Mouse (Mus musculus): ENCODE measurements around the gene Cnksr3. TPM values are rescaled to one million over a fixed set of nuclear protein-coding genes. Genes with fewer than 3 reads are reported as not detected.

Gene Cnksr3
- polyA plus RNA-seq, 1 experiment from 2014 or later, result 8.4 TPM

DNA sequence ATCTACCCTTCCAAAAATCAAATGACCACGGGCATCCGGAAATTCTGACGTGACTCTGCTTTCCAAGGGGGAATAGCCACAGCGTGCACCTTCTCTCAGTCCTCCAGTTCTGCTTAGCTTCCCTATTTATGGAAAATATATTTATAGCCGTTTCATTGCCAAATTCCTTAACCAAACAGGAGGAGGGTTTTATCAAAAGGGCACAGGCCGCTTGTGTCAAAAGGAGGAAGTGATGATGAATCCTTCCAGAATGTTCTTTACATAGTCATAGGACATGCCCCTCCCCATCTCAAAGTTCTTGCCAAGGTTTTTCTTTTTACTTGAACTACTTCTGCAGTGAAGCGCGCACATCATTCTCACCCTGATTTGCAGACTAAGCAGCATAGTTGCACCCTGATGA, 69.8 kb downstream of the Cnksr3 start:
- ATAC-seq (replicated peaks; ENCODE audit: extremely low read depth, insufficient read depth, low FRiP score), result peak; percentile 59; the same call in 1 of the 2 replicates
- Histone ChIP-seq H3K4me3 (ENCODE audit: low read length) (no peak overlapping the region), H3K27ac (ENCODE audit: low read length) (peak overlapping the region; percentile 77), H3K4me1 (ENCODE audit: control insufficient read depth, insufficient read depth, low read length) (peaks cover 30% of the 10 kb centered on the region), H3K9me3 (replicated peaks; ENCODE audit: control insufficient read depth, low read length) (no peaks in the 10 kb centered on the region), H3K36me3 (ENCODE audit: control insufficient read depth, insufficient read depth) (peaks cover 7% of the 10 kb centered on the region), H3K4me2 (ENCODE audit: low read depth, low read length) (no peak overlapping the region), H3K9ac (ENCODE audit: low read length) (no peak overlapping the region), H3K27me3 (ENCODE audit: control insufficient read depth, insufficient read depth, low read length) (no peaks in the 10 kb centered on the region)
- WGBS, result 33% methylated on average over 8 of the region's 8 CpGs

DNA sequence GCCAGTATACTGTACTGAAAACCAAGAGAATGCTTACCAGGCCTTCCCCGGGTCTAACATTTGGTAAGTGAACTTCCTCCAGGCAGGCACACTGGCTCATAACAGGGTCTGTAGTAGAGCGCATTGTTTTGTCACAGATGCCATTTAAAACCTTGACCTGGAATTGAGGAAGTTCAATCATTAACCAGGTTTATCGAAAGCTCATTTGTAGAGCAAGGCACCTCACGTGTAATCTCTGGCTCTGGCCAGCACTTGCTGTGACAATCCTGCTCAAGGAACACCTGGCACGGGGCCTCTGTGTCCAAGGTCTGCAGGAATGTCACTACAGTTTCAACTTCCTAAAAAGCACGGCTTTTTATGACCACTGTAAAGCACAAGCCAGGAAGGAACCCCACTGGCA, 71.8 kb downstream of the Cnksr3 start:
- H3K4me1 ChIP-seq (ENCODE audit: control insufficient read depth, insufficient read depth, low read length), result peaks cover 30% of the 10 kb centered on the region
- peaks cover 7% of the 10 kb centered on the region for H3K36me3 ChIP-seq (ENCODE audit: control insufficient read depth, insufficient read depth)
- WGBS, result 64% methylated on average over 6 of the region's 6 CpGs
- H3K9me3 ChIP-seq (replicated peaks; ENCODE audit: control insufficient read depth, low read length), result no peaks in the 10 kb centered on the region
- no peak for ATAC-seq (replicated peaks; ENCODE audit: extremely low read depth, insufficient read depth, low FRiP score)
- no peak overlapping the region for H3K4me3 ChIP-seq (ENCODE audit: low read length)
- H3K27me3 ChIP-seq (ENCODE audit: control insufficient read depth, insufficient read depth, low read length), result no peaks in the 10 kb centered on the region
- H3K4me2 ChIP-seq (ENCODE audit: low read depth, low read length), result no peak overlapping the region
- peak overlapping the region; percentile 35; the same call in 1 of the 2 replicates for H3K27ac ChIP-seq (ENCODE audit: low read length)
- no peak overlapping the region for H3K9ac ChIP-seq (ENCODE audit: low read length)

DNA sequence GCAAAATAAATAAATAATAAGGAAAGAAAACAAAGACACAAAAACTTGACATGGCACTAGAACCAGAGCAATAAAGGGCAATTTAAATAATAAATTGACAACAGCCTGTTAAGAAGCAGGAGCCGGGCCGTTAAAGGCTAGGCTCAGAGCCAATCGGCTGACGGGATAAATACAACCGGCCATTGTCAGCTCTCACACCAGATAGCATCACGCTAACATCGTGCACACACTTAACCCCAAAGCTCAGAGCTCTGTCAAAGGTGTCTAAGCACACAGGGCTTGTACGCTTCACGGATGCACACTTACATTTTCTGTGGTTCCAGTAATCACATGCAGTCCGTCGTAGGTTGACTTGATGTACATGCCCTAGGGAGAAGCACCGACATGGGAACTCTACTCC, 74.0 kb downstream of the Cnksr3 start:
- H3K4me3 ChIP-seq (ENCODE audit: low read length), result no peak overlapping the region
- H3K4me1 ChIP-seq (ENCODE audit: control insufficient read depth, insufficient read depth, low read length), result peaks cover 14% of the 10 kb centered on the region
- H3K36me3 ChIP-seq (ENCODE audit: control insufficient read depth, insufficient read depth), result peaks cover 15% of the 10 kb centered on the region
- no peaks in the 10 kb centered on the region for H3K27me3 ChIP-seq (ENCODE audit: control insufficient read depth, insufficient read depth, low read length)
- no peaks in the 10 kb centered on the region for H3K9me3 ChIP-seq (replicated peaks; ENCODE audit: control insufficient read depth, low read length)
- ATAC-seq (replicated peaks; ENCODE audit: extremely low read depth, insufficient read depth, low FRiP score), result no peak
- 65% methylated on average over 12 of the region's 12 CpGs for WGBS
- H3K9ac ChIP-seq (ENCODE audit: low read length), result no peak overlapping the region
- no peak overlapping the region for H3K4me2 ChIP-seq (ENCODE audit: low read depth, low read length)
- H3K27ac ChIP-seq (ENCODE audit: low read length), result no peak overlapping the region

DNA sequence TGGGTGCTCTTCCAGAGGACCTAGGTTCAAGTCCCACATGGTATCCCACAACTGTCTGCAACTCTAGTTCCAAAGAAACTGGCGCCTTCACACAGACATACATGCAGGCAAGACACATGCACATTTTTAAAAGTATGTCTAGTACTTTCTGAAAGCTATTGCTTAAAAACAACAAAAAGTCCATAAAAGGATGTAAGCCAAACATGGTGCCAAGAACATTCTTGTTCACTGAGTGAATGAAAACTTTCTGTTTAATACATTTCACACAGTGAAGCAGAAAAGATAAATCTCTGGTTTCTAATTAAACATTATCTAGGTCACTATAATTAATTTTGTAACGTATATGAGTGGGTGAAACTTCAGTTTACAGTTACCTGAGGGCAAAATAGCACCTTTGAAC, 76.3 kb downstream of the Cnksr3 start:
- Histone ChIP-seq H3K4me3 (ENCODE audit: low read length) (no peak overlapping the region), H3K27ac (ENCODE audit: low read length) (peak overlapping the region; percentile 26; the same call in 1 of the 2 replicates), H3K36me3 (ENCODE audit: control insufficient read depth, insufficient read depth) (peaks cover 13% of the 10 kb centered on the region), H3K9ac (ENCODE audit: low read length) (no peak overlapping the region), H3K4me2 (ENCODE audit: low read depth, low read length) (no peak overlapping the region), H3K9me3 (replicated peaks; ENCODE audit: control insufficient read depth, low read length) (no peaks in the 10 kb centered on the region), H3K4me1 (ENCODE audit: control insufficient read depth, insufficient read depth, low read length) (peaks cover 5% of the 10 kb centered on the region), H3K27me3 (ENCODE audit: control insufficient read depth, insufficient read depth, low read length) (no peaks in the 10 kb centered on the region)
- 77% methylated on average over 2 of the region's 2 CpGs for WGBS
- no peak for ATAC-seq (replicated peaks; ENCODE audit: extremely low read depth, insufficient read depth, low FRiP score)

DNA sequence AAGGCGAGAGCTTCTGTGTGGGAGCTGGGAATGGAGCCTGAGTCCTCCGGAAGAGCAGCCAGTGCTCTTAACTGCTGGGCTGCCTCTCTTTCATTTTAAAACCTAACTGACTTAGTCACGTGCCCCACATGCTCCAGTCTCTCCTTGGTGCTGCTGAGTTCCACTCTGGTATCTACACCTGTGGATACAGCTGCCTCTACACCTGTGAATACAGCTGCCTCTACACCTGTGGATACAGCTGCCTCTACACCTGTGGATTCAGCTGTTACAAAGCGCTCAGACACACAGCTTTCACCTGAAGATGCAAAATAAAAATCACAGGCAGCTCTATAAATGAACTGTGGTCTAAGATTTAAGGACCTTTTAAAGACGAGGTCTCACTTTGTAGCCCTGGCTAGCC, 79.0 kb downstream of the Cnksr3 start:
- no peak overlapping the region for H3K9ac ChIP-seq (ENCODE audit: low read length)
- peaks cover 1% of the 10 kb centered on the region; the same call in 1 of the 2 replicates for H3K4me1 ChIP-seq (ENCODE audit: control insufficient read depth, insufficient read depth, low read length)
- peaks cover 22% of the 10 kb centered on the region for H3K36me3 ChIP-seq (ENCODE audit: control insufficient read depth, insufficient read depth)
- WGBS, result 86% methylated on average over 5 of the region's 5 CpGs
- H3K9me3 ChIP-seq (replicated peaks; ENCODE audit: control insufficient read depth, low read length), result no peaks in the 10 kb centered on the region
- no peaks in the 10 kb centered on the region for H3K27me3 ChIP-seq (ENCODE audit: control insufficient read depth, insufficient read depth, low read length)
- H3K4me2 ChIP-seq (ENCODE audit: low read depth, low read length), result no peak overlapping the region
- no peak for ATAC-seq (replicated peaks; ENCODE audit: extremely low read depth, insufficient read depth, low FRiP score)
- no peak overlapping the region for H3K27ac ChIP-seq (ENCODE audit: low read length)
- H3K4me3 ChIP-seq (ENCODE audit: low read length), result no peak overlapping the region

DNA sequence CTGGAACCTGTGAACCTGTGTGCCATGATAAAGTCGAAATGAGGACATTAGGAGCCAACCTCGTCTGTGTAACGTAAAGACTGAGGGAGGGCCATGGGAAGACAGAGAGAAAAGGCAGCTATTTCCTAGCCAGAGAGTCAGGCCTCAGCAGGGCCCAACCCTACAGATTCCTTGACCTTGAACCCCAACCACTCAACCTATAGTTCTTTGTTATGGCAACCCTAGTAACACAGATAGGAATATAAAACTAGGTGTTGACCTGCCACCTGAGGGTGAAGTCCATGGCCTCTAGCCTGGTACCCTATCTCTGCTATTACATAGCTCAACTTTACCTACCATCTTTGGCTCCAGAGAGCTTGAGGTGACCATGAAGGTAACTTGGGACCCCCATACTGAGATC, 80.6 kb downstream of the Cnksr3 start:
- Histone ChIP-seq H3K36me3 (ENCODE audit: control insufficient read depth, insufficient read depth) (peaks cover 28% of the 10 kb centered on the region), H3K4me2 (ENCODE audit: low read depth, low read length) (no peak overlapping the region), H3K27me3 (ENCODE audit: control insufficient read depth, insufficient read depth, low read length) (no peaks in the 10 kb centered on the region), H3K27ac (ENCODE audit: low read length) (no peak overlapping the region), H3K9ac (ENCODE audit: low read length) (no peak overlapping the region), H3K4me1 (ENCODE audit: control insufficient read depth, insufficient read depth, low read length) (no peaks in the 10 kb centered on the region), H3K4me3 (ENCODE audit: low read length) (no peak overlapping the region), H3K9me3 (replicated peaks; ENCODE audit: control insufficient read depth, low read length) (no peaks in the 10 kb centered on the region)
- no peak for ATAC-seq (replicated peaks; ENCODE audit: extremely low read depth, insufficient read depth, low FRiP score)
- 86% methylated on average over 3 of the region's 3 CpGs for WGBS

DNA sequence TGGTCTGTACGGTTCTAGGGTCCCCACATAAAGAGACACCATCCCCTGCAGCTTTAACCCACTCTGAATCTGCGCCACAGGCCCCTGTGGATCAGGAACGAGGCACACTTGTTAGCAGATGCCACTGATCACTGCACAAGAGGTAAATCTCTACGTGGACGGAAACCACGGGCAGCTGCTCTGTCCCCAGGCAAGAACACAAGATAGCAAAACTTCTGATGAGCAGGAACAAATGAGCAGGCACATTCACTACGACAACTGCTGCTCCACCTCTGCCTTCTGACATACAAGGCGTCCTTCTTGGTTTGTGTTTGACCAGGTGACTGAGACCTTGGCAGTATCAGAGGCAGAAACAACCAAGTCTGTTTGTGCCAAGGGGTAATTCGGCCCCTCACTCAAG, 84.2 kb downstream of the Cnksr3 start:
- Histone ChIP-seq H3K9ac (ENCODE audit: low read length) (no peak overlapping the region), H3K4me1 (ENCODE audit: control insufficient read depth, insufficient read depth, low read length) (no peaks in the 10 kb centered on the region), H3K4me2 (ENCODE audit: low read depth, low read length) (no peak overlapping the region), H3K27me3 (ENCODE audit: control insufficient read depth, insufficient read depth, low read length) (no peaks in the 10 kb centered on the region), H3K36me3 (ENCODE audit: control insufficient read depth, insufficient read depth) (peaks cover 25% of the 10 kb centered on the region), H3K27ac (ENCODE audit: low read length) (no peak overlapping the region), H3K9me3 (replicated peaks; ENCODE audit: control insufficient read depth, low read length) (no peaks in the 10 kb centered on the region), H3K4me3 (ENCODE audit: low read length) (no peak overlapping the region)
- no peak for ATAC-seq (replicated peaks; ENCODE audit: extremely low read depth, insufficient read depth, low FRiP score)
- 89% methylated on average over 9 of the region's 9 CpGs for WGBS

DNA sequence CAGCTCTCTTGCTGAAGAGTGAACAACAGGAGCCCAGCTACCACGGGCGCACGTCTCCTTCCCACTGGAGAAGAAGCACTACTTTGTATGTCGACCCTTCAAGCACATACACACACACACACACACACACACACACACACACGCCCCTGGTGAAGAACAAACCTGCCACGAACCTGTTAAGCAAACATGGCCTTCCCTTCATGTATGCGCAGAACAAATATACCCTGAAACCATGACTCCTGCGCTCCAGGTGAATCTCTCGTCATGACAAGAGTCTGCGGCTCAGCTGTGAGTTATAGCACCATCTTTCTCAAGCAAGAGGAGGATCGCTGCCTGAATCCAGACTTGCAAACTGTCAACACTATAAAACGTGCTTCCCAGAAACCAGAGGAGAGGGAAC, 85.2 kb downstream of the Cnksr3 start:
- Histone ChIP-seq H3K27me3 (ENCODE audit: control insufficient read depth, insufficient read depth, low read length) (no peaks in the 10 kb centered on the region), H3K27ac (ENCODE audit: low read length) (no peak overlapping the region), H3K4me2 (ENCODE audit: low read depth, low read length) (no peak overlapping the region), H3K36me3 (ENCODE audit: control insufficient read depth, insufficient read depth) (peaks cover 23% of the 10 kb centered on the region), H3K4me1 (ENCODE audit: control insufficient read depth, insufficient read depth, low read length) (no peaks in the 10 kb centered on the region), H3K9ac (ENCODE audit: low read length) (no peak overlapping the region), H3K4me3 (ENCODE audit: low read length) (no peak overlapping the region), H3K9me3 (replicated peaks; ENCODE audit: control insufficient read depth, low read length) (no peaks in the 10 kb centered on the region)
- ATAC-seq (replicated peaks; ENCODE audit: extremely low read depth, insufficient read depth, low FRiP score), result no peak
- 84% methylated on average over 12 of the region's 12 CpGs for WGBS

DNA sequence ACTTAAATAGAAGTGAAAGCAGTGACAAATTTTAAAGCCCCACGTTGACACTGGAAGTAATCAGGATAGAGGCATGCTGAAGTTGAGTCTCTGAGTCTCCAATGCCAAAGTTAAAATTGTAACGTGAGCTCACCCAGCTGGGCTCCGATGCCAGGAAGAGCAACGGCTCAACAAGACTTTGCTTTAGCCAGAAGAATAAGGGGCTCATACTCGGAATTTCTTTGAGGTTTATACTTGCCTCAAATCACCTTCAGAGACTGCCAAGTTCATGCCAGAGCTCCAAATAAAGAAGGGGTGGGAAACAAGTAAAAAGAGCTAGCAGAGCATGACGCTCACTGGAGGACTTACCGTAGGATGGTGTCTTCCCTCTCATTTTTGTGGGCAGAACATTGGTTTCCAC, 85.8 kb downstream of the Cnksr3 start:
- no peaks in the 10 kb centered on the region for H3K9me3 ChIP-seq (replicated peaks; ENCODE audit: control insufficient read depth, low read length)
- WGBS, result 57% methylated on average over 7 of the region's 7 CpGs
- ATAC-seq (replicated peaks; ENCODE audit: extremely low read depth, insufficient read depth, low FRiP score), result no peak
- H3K4me3 ChIP-seq (ENCODE audit: low read length), result no peak overlapping the region
- peak overlapping the region; percentile 2; the same call in 1 of the 2 replicates for H3K27ac ChIP-seq (ENCODE audit: low read length)
- no peak overlapping the region for H3K4me2 ChIP-seq (ENCODE audit: low read depth, low read length)
- H3K27me3 ChIP-seq (ENCODE audit: control insufficient read depth, insufficient read depth, low read length), result no peaks in the 10 kb centered on the region
- no peak overlapping the region for H3K9ac ChIP-seq (ENCODE audit: low read length)
- peaks cover 23% of the 10 kb centered on the region for H3K36me3 ChIP-seq (ENCODE audit: control insufficient read depth, insufficient read depth)
- H3K4me1 ChIP-seq (ENCODE audit: control insufficient read depth, insufficient read depth, low read length), result no peaks in the 10 kb centered on the region

DNA sequence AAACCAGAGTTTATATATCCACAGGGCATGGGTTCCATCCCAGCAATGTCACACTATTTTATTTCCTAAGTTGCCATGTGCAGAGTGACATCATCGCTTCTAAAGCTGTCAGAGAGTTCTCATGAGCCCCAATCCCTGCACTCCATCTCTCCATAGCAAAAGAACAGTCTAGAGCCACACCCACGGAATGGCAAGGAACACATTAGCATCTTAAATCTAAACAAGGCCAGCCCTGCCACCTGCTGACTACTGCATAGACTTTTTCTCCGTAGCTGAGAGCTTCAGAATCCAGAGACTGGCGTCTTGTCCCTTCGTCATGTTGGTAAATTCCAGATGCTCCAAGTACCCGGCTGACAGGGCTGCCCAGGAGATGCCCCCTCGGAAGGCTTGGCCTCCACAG, 87.0 kb downstream of the Cnksr3 start:
- WGBS, result 73% methylated on average over 7 of the region's 7 CpGs
- H3K4me1 ChIP-seq (ENCODE audit: control insufficient read depth, insufficient read depth, low read length), result no peaks in the 10 kb centered on the region
- no peak for ATAC-seq (replicated peaks; ENCODE audit: extremely low read depth, insufficient read depth, low FRiP score)

More for the DNA sequence above, 87.0 kb downstream of the Cnksr3 start:
- H3K36me3 ChIP-seq (ENCODE audit: control insufficient read depth, insufficient read depth), result peaks cover 24% of the 10 kb centered on the region
- H3K9ac ChIP-seq (ENCODE audit: low read length), result no peak overlapping the region
- H3K4me2 ChIP-seq (ENCODE audit: low read depth, low read length), result no peak overlapping the region
- no peak overlapping the region for H3K4me3 ChIP-seq (ENCODE audit: low read length)
- H3K27ac ChIP-seq (ENCODE audit: low read length), result no peak overlapping the region
- no peaks in the 10 kb centered on the region for H3K9me3 ChIP-seq (replicated peaks; ENCODE audit: control insufficient read depth, low read length)
- H3K27me3 ChIP-seq (ENCODE audit: control insufficient read depth, insufficient read depth, low read length), result no peaks in the 10 kb centered on the region

Measured in heart, embryonic 16.5 days (tissue).